Comparison of ENCODE assay signal across 8 mouse cellular contexts in the genomic region with DNA sequence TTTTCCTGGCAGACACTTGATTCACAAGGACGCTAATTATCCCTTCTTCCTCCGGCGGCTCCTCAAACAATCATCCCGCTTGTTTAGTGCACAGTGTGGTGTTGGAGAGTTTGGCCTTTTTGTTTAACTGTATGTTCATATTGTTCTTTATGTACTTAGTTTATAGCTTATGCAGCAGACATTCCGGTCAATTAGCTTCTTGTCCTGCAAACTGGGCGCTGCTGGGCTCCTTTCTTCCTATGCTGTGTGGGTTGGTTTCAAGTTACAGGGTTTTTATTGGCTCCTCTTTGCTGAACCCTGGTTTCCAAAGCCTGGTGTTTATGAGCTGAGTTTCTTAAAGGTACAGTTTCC.
DNase-seq lines count a peak whose midpoint lies in the region; ATAC-seq lines count a peak whose summit lies in the region.

No protein-coding gene starts in this region.

- H3K4me3 ChIP-seq in heart, embryonic 10.5 days = peak overlapping the region; percentile 51
- peak overlapping the region; percentile 42 for H3K4me3 ChIP-seq in midbrain, embryonic 10.5 days

- no peaks in the 10 kb centered on the region for H3K9me3 ChIP-seq in heart, embryonic 10.5 days
- no peaks in the 10 kb centered on the region for H3K9me3 ChIP-seq in midbrain, embryonic 10.5 days (replicated peaks)

- H3K36me3 ChIP-seq in heart, embryonic 10.5 days = no peaks in the 10 kb centered on the region
- H3K36me3 ChIP-seq in midbrain, embryonic 10.5 days = no peaks in the 10 kb centered on the region

- WGBS in heart, embryonic 10.5 days = 2% methylated on average over 6 of the region's 6 CpGs
- WGBS in midbrain, embryonic 10.5 days = 1% methylated on average over 6 of the region's 6 CpGs

- peak; percentile 20 to 40 for DNase-seq in urinary bladder, postnatal 36 days (ENCODE audit: low spot score in 2 of 2)
- DNase-seq in urinary bladder, postnatal 25 days (ENCODE audit: low spot score) = no peak
- no peak for DNase-seq in heart, embryonic 10.5 days (ENCODE audit: low spot score)
- DNase-seq in kidney, adult 9 months = peak; percentile 69
- peak; percentile 47 for DNase-seq in midbrain, embryonic 10.5 days (ENCODE audit: low spot score)
- no peak for DNase-seq in left cerebral cortex, adult 8-10 months (ENCODE audit: low spot score in 2 of 2)

- H3K27ac ChIP-seq in heart, embryonic 10.5 days = peak overlapping the region; percentile 82
- H3K27ac ChIP-seq in midbrain, embryonic 10.5 days (replicated peaks) = peak overlapping the region; percentile 67

- H3K4me1 ChIP-seq in heart, embryonic 10.5 days = peaks cover 64% of the 10 kb centered on the region
- peaks cover 66% of the 10 kb centered on the region for H3K4me1 ChIP-seq in midbrain, embryonic 10.5 days

- ATAC-seq in erythroblast, adult 5-6 weeks (replicated peaks; ENCODE audit: low FRiP score, poor library complexity, severe bottlenecking) = no peak
- ATAC-seq in monocyte, adult 5-6 weeks (replicated peaks; ENCODE audit: insufficient number of reproducible peaks, low FRiP score, low TSS enrichment, poor library complexity, severe bottlenecking) = no peak

- H3K27me3 ChIP-seq in heart, embryonic 10.5 days (ENCODE audit: insufficient read depth, poor library complexity, severe bottlenecking) = no peaks in the 10 kb centered on the region
- H3K27me3 ChIP-seq in midbrain, embryonic 10.5 days (ENCODE audit: low read depth, poor library complexity, severe bottlenecking) = no peaks in the 10 kb centered on the region

Comparison
In these comparisons a context has a peak if more than half of its experiments do, and no peak if none do; other contexts are left out.
1. DNase-seq: peak in urinary bladder, postnatal 36 days (2 of 2), kidney, adult 9 months (single experiment) and midbrain, embryonic 10.5 days (single experiment); none in urinary bladder, postnatal 25 days (single experiment), heart, embryonic 10.5 days (single experiment) and left cerebral cortex, adult 8-10 months (0 of 2).